Mouse (Mus musculus): ENCODE data around the gene Rtf2.

GRCm38 (mm10) chr2:172433746-172434145 lies 6.6 kb upstream of the Rtf2 start:
- TF ChIP-seq POLR2A (IDR thresholded peaks at IDR 0.05; ENCODE audit: insufficient read depth, low read depth, low read length) (no peak), CTCF (IDR thresholded peaks at IDR 0.05) (no peak), EP300 (IDR thresholded peaks at IDR 0.05; ENCODE audit: insufficient read depth, low read depth, low read length) (no peak)
